Mouse (Mus musculus): Measurements from ENCODE around the gene Mnt. TPM values are rescaled to one million over a fixed set of nuclear protein-coding genes. Genes with fewer than 3 reads are reported as not detected.
"Not testable (repeated sequence)": the region's sequence is repeated elsewhere in the genome, so short reads cannot be mapped to it uniquely, and the experiment has no call there.

Mnt gene
- polyA plus RNA-seq, 1 experiment: 39.9 TPM

DNA sequence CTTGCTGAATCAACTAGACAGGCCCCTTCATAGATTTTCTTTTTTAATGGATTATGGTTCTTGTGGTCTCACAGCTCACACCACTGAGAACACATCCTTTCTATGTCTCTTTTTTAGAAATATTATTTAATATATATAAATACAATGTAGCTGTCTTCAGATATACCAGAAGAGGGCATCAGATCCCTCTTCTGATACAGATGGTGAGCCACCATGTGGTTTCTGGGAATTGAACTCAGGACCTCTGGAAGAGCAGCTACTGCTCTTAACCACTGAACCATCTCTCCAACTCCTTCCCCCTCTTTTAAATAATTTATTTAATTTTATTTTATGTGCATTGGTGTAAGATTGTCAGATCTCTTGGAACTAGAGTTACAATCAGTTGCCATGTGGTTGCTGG is 20.6 kb upstream of the Mnt start:
- H3K4me3 ChIP-seq (ENCODE audit: control insufficient read depth, insufficient read depth, low read length): no peak overlapping the region
- no peaks in the 10 kb centered on the region for H3K4me1 ChIP-seq (replicated peaks; ENCODE audit: control insufficient read depth, insufficient read depth, low read length)
- no peak for TF ChIP-seq CTCF (IDR thresholded peaks at IDR 0.05; ENCODE audit: borderline replicate concordance, control insufficient read depth, extremely low read depth, insufficient read depth, low read length, poor library complexity)
- TF ChIP-seq POLR2A (IDR thresholded peaks at IDR 0.05; ENCODE audit: control insufficient read depth, extremely low read depth, insufficient read depth, low read length, poor library complexity): no peak
- peaks cover 18% of the 10 kb centered on the region for H3K36me3 ChIP-seq (ENCODE audit: control insufficient read depth, insufficient read depth, low read length)
- no peaks in the 10 kb centered on the region for H3K27me3 ChIP-seq (ENCODE audit: control insufficient read depth, insufficient read depth, low read length)
- DNase-seq: no peak
- H3K27ac ChIP-seq (ENCODE audit: control insufficient read depth, insufficient read depth, low read length): no peak overlapping the region

DNA sequence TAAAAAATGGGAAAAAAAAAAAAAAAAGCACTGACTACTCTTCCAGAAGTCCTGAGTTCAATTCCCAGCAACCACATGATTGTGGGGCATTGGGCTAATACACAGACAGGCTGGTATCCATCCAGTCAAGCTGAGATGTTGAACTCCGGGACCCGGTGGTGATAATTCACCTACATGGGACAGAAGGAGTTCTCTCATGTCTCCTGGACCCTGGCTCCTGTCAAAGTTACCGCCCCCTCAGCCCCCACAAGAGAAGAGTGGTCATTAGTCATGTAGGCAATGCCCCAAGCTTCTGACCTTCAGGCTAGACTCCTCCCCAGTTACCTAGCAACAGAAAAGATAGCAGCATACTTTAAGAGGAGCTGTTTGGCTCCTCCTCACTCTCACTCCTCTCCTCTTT is 19.7 kb upstream of the Mnt start:
- not testable (repeated sequence) for H3K27me3 ChIP-seq (ENCODE audit: control insufficient read depth, insufficient read depth, low read length); DNase-seq; H3K27ac ChIP-seq (ENCODE audit: control insufficient read depth, insufficient read depth, low read length); H3K4me3 ChIP-seq (ENCODE audit: control insufficient read depth, insufficient read depth, low read length); H3K4me1 ChIP-seq (replicated peaks; ENCODE audit: control insufficient read depth, insufficient read depth, low read length)
- peaks cover 16% of the 10 kb centered on the region for H3K36me3 ChIP-seq (ENCODE audit: control insufficient read depth, insufficient read depth, low read length)
- WGBS: 95% methylated on average over 3 of the region's 3 CpGs

GRCm38 (mm10) chr11:74811538-74811937 is 19.2 kb upstream of the Mnt start:
- 92% methylated on average over 5 of the region's 5 CpGs for WGBS
- TF ChIP-seq CTCF (IDR thresholded peaks at IDR 0.05; ENCODE audit: borderline replicate concordance, control insufficient read depth, extremely low read depth, insufficient read depth, low read length, poor library complexity) (no peak), POLR2A (IDR thresholded peaks at IDR 0.05; ENCODE audit: control insufficient read depth, extremely low read depth, insufficient read depth, low read length, poor library complexity) (no peak)

DNA sequence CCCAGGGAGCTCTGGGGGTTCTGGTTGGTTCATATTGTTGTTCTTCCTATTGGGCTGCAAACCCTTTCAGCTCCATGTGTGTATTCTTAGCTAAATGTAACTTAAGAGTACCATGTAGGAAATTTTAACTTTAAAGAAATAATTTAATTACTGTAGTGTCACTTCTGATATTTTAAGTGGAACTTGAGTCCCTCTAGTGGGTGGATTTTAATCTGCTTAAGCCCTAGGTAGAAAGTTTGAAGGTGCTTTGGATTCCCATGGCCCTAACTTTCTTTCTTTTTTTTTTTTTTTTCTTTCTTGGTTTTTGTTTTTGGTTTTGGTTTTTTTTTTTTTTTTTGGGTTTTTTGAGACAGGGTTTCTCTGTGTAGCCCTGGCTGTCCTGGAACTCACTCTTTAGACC is 14.9 kb upstream of the Mnt start:
- Histone ChIP-seq H3K27me3 (ENCODE audit: control insufficient read depth, insufficient read depth, low read length) (no peaks in the 10 kb centered on the region), H3K4me1 (replicated peaks; ENCODE audit: control insufficient read depth, insufficient read depth, low read length) (no peaks in the 10 kb centered on the region), H3K27ac (ENCODE audit: control insufficient read depth, insufficient read depth, low read length) (no peak overlapping the region), H3K4me3 (ENCODE audit: control insufficient read depth, insufficient read depth, low read length) (no peak overlapping the region), H3K36me3 (ENCODE audit: control insufficient read depth, insufficient read depth, low read length) (peaks cover 16% of the 10 kb centered on the region; the same call in 1 of the 2 replicates)
- no peak for TF ChIP-seq CTCF (IDR thresholded peaks at IDR 0.05; ENCODE audit: borderline replicate concordance, control insufficient read depth, extremely low read depth, insufficient read depth, low read length, poor library complexity)
- no peak for TF ChIP-seq POLR2A (IDR thresholded peaks at IDR 0.05; ENCODE audit: control insufficient read depth, extremely low read depth, insufficient read depth, low read length, poor library complexity)
- no peak for DNase-seq

More at GRCm38 (mm10) chr11:74811538-74811937, 19.2 kb upstream of the Mnt start:
- peaks cover 13% of the 10 kb centered on the region for H3K36me3 ChIP-seq (ENCODE audit: control insufficient read depth, insufficient read depth, low read length)
- no peak overlapping the region for H3K27ac ChIP-seq (ENCODE audit: control insufficient read depth, insufficient read depth, low read length)
- H3K4me3 ChIP-seq (ENCODE audit: control insufficient read depth, insufficient read depth, low read length): no peak overlapping the region
- no peaks in the 10 kb centered on the region for H3K4me1 ChIP-seq (replicated peaks; ENCODE audit: control insufficient read depth, insufficient read depth, low read length)
- H3K27me3 ChIP-seq (ENCODE audit: control insufficient read depth, insufficient read depth, low read length): no peaks in the 10 kb centered on the region
- DNase-seq: no peak

DNA sequence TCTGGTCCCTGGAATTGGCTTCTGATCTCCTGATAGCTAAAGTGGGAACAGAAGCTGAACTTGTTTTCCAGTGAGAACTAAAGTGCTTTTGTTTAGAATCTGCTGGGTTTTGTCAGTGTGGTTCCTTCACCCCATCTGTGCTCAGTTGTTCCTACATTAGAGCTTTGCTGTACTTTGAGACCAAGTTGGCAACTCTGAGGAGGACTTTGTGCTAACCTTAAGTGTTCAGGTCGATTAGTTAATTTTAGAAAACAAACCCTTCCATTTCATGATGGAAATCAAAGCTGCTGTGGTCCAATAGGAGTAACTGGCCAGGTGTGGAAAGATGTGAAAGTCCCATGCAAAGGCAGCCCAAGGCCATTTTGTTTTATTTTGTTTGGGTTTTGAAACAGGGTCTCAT is 9.8 kb upstream of the Mnt start:
- TF ChIP-seq POLR2A (IDR thresholded peaks at IDR 0.05; ENCODE audit: control insufficient read depth, extremely low read depth, insufficient read depth, low read length, poor library complexity) (no peak), CTCF (IDR thresholded peaks at IDR 0.05; ENCODE audit: borderline replicate concordance, control insufficient read depth, extremely low read depth, insufficient read depth, low read length, poor library complexity) (no peak)
- no peak for DNase-seq
- Histone ChIP-seq H3K36me3 (ENCODE audit: control insufficient read depth, insufficient read depth, low read length) (peaks cover 16% of the 10 kb centered on the region; the same call in 1 of the 2 replicates), H3K4me3 (ENCODE audit: control insufficient read depth, insufficient read depth, low read length) (no peak overlapping the region), H3K27ac (ENCODE audit: control insufficient read depth, insufficient read depth, low read length) (no peak overlapping the region), H3K4me1 (replicated peaks; ENCODE audit: control insufficient read depth, insufficient read depth, low read length) (no peaks in the 10 kb centered on the region), H3K27me3 (ENCODE audit: control insufficient read depth, insufficient read depth, low read length) (no peaks in the 10 kb centered on the region)
- 90% methylated on average over 1 of the region's 1 CpGs for WGBS

DNA sequence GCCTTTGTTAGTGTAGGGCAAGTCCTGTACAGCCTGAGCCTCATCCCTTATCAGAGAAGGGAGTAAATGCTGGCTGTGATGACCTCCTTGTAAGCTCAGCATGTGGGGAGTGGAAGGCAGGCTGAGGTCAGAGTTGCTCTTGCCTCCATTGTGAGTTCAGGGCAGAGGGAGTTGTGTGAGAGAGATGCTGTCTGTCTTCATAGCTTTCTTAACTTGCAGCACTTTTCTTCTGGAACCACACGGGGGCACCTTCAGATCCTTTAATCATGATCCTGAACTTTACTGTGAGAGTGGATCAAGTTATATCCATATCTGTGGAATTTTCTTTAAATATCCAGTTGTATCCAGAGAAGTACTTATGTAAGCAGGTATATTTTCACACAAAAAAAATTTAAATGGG is 9.3 kb upstream of the Mnt start:
- TF ChIP-seq CTCF (IDR thresholded peaks at IDR 0.05; ENCODE audit: borderline replicate concordance, control insufficient read depth, extremely low read depth, insufficient read depth, low read length, poor library complexity): no peak
- no peak for TF ChIP-seq POLR2A (IDR thresholded peaks at IDR 0.05; ENCODE audit: control insufficient read depth, extremely low read depth, insufficient read depth, low read length, poor library complexity)
- H3K27me3 ChIP-seq (ENCODE audit: control insufficient read depth, insufficient read depth, low read length): no peaks in the 10 kb centered on the region
- no peaks in the 10 kb centered on the region for H3K4me1 ChIP-seq (replicated peaks; ENCODE audit: control insufficient read depth, insufficient read depth, low read length)
- H3K4me3 ChIP-seq (ENCODE audit: control insufficient read depth, insufficient read depth, low read length): no peak overlapping the region
- H3K27ac ChIP-seq (ENCODE audit: control insufficient read depth, insufficient read depth, low read length): no peak overlapping the region
- no peak for DNase-seq
- peaks cover 15% of the 10 kb centered on the region; the same call in 1 of the 2 replicates for H3K36me3 ChIP-seq (ENCODE audit: control insufficient read depth, insufficient read depth, low read length)
- 63% methylated on average over 1 of the region's 1 CpGs for WGBS

- WGBS: over 99% methylated on average over 7 of the region's 7 CpGs
- Histone ChIP-seq H3K4me1 (replicated peaks; ENCODE audit: control insufficient read depth, insufficient read depth, low read length) (peaks cover 2% of the 10 kb centered on the region; the same call in 1 of the 2 replicates), H3K4me3 (ENCODE audit: control insufficient read depth, insufficient read depth, low read length) (no peak overlapping the region), H3K27ac (ENCODE audit: control insufficient read depth, insufficient read depth, low read length) (no peak overlapping the region), H3K27me3 (ENCODE audit: control insufficient read depth, insufficient read depth, low read length) (no peaks in the 10 kb centered on the region), H3K36me3 (ENCODE audit: control insufficient read depth, insufficient read depth, low read length) (peaks cover 2% of the 10 kb centered on the region; the same call in 1 of the 2 replicates)
- no peak for DNase-seq
- TF ChIP-seq POLR2A (IDR thresholded peaks at IDR 0.05; ENCODE audit: control insufficient read depth, extremely low read depth, insufficient read depth, low read length, poor library complexity): no peak
- TF ChIP-seq CTCF (IDR thresholded peaks at IDR 0.05; ENCODE audit: borderline replicate concordance, control insufficient read depth, extremely low read depth, insufficient read depth, low read length, poor library complexity): no peak
Observed at GRCm38 (mm10) chr11:74822746-74823440, 7.8 kb upstream of the Mnt start.
